Mouse (Mus musculus) gastrocnemius, adult 18-20 months (tissue): ENCODE data around the gene Ostn. TPM values are rescaled to one million over a fixed set of nuclear protein-coding genes. Genes with fewer than 3 reads are reported as not detected.
A peak's percentile ranks its signal among the peaks of the same experiment; 100 is the strongest.

Source experiments
- DNase-seq: peaks from one replicate; pipeline ENCODE4 v3.0.0; 2021; ENCODE audit warnings: low spot score
- total RNA-seq, 2 experiments: library from RNA; stranded (reverse); gene quantifications; 2 replicates each; pipeline ENCODE4 v1.2.3; 2021

The Ostn gene
- total RNA-seq, 2 experiments from 2014 or later, result 45.3 to 113 TPM

GRCm38 (mm10) chr16:27386850-27387407, 79.6 kb downstream of the Ostn start:
- DNase-seq, result no peak

GRCm38 (mm10) chr16:27387634-27388611, 80.6 kb downstream of the Ostn start:
- no peak for DNase-seq

- DNase-seq, result peak; percentile 74
These were observed 81.6 kb downstream of the Ostn start, which contains the start of gene Ccdc50 for GRCm38 (mm10) chr16:27388761-27389451. Ccdc50 (plus strand) TSS chr16:27388869.

GRCm38 (mm10) chr16:27389534-27390282, 82.4 kb downstream of the Ostn start:
- peak; percentile 54 for DNase-seq

GRCm38 (mm10) chr16:27390306-27390705, 83.0 kb downstream of the Ostn start:
- no peak for DNase-seq

GRCm38 (mm10) chr16:27391845-27392244, 84.6 kb downstream of the Ostn start:
- no peak for DNase-seq

GRCm38 (mm10) chr16:27395251-27396037, 88.2 kb downstream of the Ostn start:
- DNase-seq, result peak; percentile 61

GRCm38 (mm10) chr16:27396951-27397350, 89.7 kb downstream of the Ostn start:
- no peak for DNase-seq

- DNase-seq, result no peak
These were observed 91.9 kb downstream of the Ostn start for GRCm38 (mm10) chr16:27399026-27399718.

- DNase-seq, result no peak
These were observed 92.5 kb downstream of the Ostn start for GRCm38 (mm10) chr16:27399719-27400253.

Other genes with a start within 250 kb of the Ostn start
- not detected for gene Uts2b, start 62.8 kb downstream of the Ostn start, total RNA-seq
- 100 to 1,000 TPM in 1 of 2 experiments, 10 to 100 TPM in 1; 81.2 to 104 TPM for gene Ccdc50, start 81.4 kb downstream of the Ostn start, total RNA-seq